Mouse (Mus musculus): ENCODE data around the gene Odf3l2.
A peak's percentile ranks its signal among the peaks of the same experiment; 100 is the strongest.

Gene Odf3l2

GRCm38 (mm10) chr10:79645711-79646110, at the start of gene Odf3l2:
Gene Odf3l2 (minus strand): TSS chr10:79645738.
- no peak for DNase-seq (ENCODE audit: low spot score in 2 of 2)

GRCm38 (mm10) chr10:79694379-79694655, 48.8 kb upstream of the Odf3l2 start:
- DNase-seq (ENCODE audit: low spot score in 2 of 2), result no peak

GRCm38 (mm10) chr10:79693580-79694378, 48.2 kb upstream of the Odf3l2 start:
- no peak for DNase-seq (ENCODE audit: low spot score in 2 of 2)

- no peak for DNase-seq (ENCODE audit: low spot score in 2 of 2)
Observed at GRCm38 (mm10) chr10:79691986-79692548, 46.5 kb upstream of the Odf3l2 start.

GRCm38 (mm10) chr10:79689178-79689577, 43.6 kb upstream of the Odf3l2 start:
- DNase-seq (ENCODE audit: low spot score in 2 of 2), result no peak

- no peak for DNase-seq (ENCODE audit: low spot score in 2 of 2)
Observed at GRCm38 (mm10) chr10:79688720-79689119, 43.2 kb upstream of the Odf3l2 start, which contains the start of gene Gzmm. Gene Gzmm (plus strand): TSS chr10:79689020.

GRCm38 (mm10) chr10:79687513-79687912, 42.0 kb upstream of the Odf3l2 start:
- no peak for DNase-seq (ENCODE audit: low spot score in 2 of 2)

- no peak for DNase-seq (ENCODE audit: low spot score in 2 of 2)
Observed at GRCm38 (mm10) chr10:79686691-79687090, 41.2 kb upstream of the Odf3l2 start.

GRCm38 (mm10) chr10:79686219-79686618, 40.7 kb upstream of the Odf3l2 start:
- DNase-seq (ENCODE audit: low spot score in 2 of 2), result no peak

- no peak for DNase-seq (ENCODE audit: low spot score in 2 of 2)
Observed at GRCm38 (mm10) chr10:79684770-79685600, 39.4 kb upstream of the Odf3l2 start.

GRCm38 (mm10) chr10:79683726-79684640, 38.4 kb upstream of the Odf3l2 start:
- DNase-seq (ENCODE audit: low spot score in 2 of 2), result no peak

GRCm38 (mm10) chr10:79682916-79683582, 37.5 kb upstream of the Odf3l2 start:
- peak; percentile 52 to 58 for DNase-seq (ENCODE audit: low spot score in 2 of 2)

GRCm38 (mm10) chr10:79682551-79682915, 37.0 kb upstream of the Odf3l2 start:
- no peak for DNase-seq (ENCODE audit: low spot score in 2 of 2)

GRCm38 (mm10) chr10:79681591-79682245, 36.2 kb upstream of the Odf3l2 start, which contains the start of gene Cdc34:
Gene Cdc34 (plus strand): TSS chr10:79682195.
- peak; percentile 99 for DNase-seq (ENCODE audit: low spot score in 2 of 2)

GRCm38 (mm10) chr10:79680606-79681495, 35.3 kb upstream of the Odf3l2 start:
- DNase-seq (ENCODE audit: low spot score in 2 of 2), result peak in 1 of 2 experiments; percentile 17

- DNase-seq (ENCODE audit: low spot score in 2 of 2), result no peak
Observed at GRCm38 (mm10) chr10:79675346-79676035, 30.0 kb upstream of the Odf3l2 start.

GRCm38 (mm10) chr10:79673054-79673453, 27.5 kb upstream of the Odf3l2 start:
- DNase-seq (ENCODE audit: low spot score in 2 of 2), result no peak

GRCm38 (mm10) chr10:79672088-79672455, 26.5 kb upstream of the Odf3l2 start:
- DNase-seq (ENCODE audit: low spot score in 2 of 2), result no peak

Data from right cerebral cortex, adult 2 months (tissue).